19 mouse cellular contexts compared by ENCODE assay signal in the genomic region with DNA sequence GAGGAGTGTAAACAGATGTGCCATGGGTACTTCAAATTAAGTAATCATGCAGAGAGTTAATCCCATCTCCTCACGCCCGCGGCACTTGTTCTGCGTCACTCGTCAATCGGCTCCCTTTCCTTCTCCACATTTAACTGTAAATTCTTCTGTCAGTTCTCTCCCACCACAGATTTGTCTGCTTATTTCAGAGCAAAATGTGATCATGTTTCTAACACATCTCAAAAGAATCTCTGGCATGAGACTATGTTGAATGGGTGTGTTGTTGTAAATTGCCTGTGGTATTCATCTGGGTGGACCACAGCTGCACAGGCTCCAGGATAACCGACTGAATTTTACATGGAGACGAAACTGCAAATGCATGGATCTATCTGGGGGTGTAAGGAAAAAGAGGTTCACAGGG.
A peak's percentile ranks its signal among the peaks of the same experiment; 100 is the strongest.
DNase-seq lines count a peak whose midpoint lies in the region; ATAC-seq and TF ChIP-seq lines count a peak whose summit lies in the region.
"Had no signal": no experiment of that assay in that cellular context is flagged by ENCODE, and none has a peak within 500 bp of the region (broad histone marks: within the 10 kb centered on the region; RNA-seq: fewer than 3 reads in every experiment).

No protein-coding gene starts in this region.

- H3K27ac ChIP-seq in hindbrain, embryonic 14.5 days: peak overlapping the region; percentile 59
- H3K27ac ChIP-seq in hindbrain, postnatal 0 days: no peak overlapping the region
- 0 out of 2 replicates have a peak overlapping the region, but pooled peaks have one; percentile 48 for H3K27ac ChIP-seq in midbrain, embryonic 15.5 days
- H3K27ac ChIP-seq in midbrain, embryonic 16.5 days (ENCODE audit: low read length): no peak overlapping the region
- H3K27ac ChIP-seq in embryonic facial prominence, embryonic 15.5 days (replicated peaks): no peak overlapping the region
- H3K27ac ChIP-seq in forebrain, embryonic 16.5 days (ENCODE audit: low read length): no peak overlapping the region
- H3K27ac ChIP-seq: intestine, embryonic 15.5 days; midbrain, embryonic 10.5 days had no signal

- H3K4me1 ChIP-seq in hindbrain, embryonic 14.5 days (replicated peaks; ENCODE audit: control insufficient read depth, insufficient read depth, low read length): peaks cover 10% of the 10 kb centered on the region
- no peaks in the 10 kb centered on the region for H3K4me1 ChIP-seq in hindbrain, postnatal 0 days (ENCODE audit: insufficient read depth, low read length)
- H3K4me1 ChIP-seq in midbrain, embryonic 15.5 days: peaks cover 11% of the 10 kb centered on the region; the same call in 1 of the 2 replicates
- no peaks in the 10 kb centered on the region for H3K4me1 ChIP-seq in midbrain, embryonic 16.5 days (ENCODE audit: control insufficient read depth, insufficient read depth, low read length)
- H3K4me1 ChIP-seq in embryonic facial prominence, embryonic 15.5 days: 0 out of 2 replicates have a peak, but pooled peaks cover 5% of the 10 kb centered on the region
- 0 out of 2 replicates have a peak, but pooled peaks cover 4% of the 10 kb centered on the region for H3K4me1 ChIP-seq in forebrain, embryonic 16.5 days (replicated peaks; ENCODE audit: control insufficient read depth, insufficient read depth, low read length)
- H3K4me1 ChIP-seq: intestine, embryonic 15.5 days; midbrain, embryonic 10.5 days had no signal

- no peak for ATAC-seq in hindbrain, embryonic 14.5 days (ENCODE audit: low FRiP score)
- no peak for ATAC-seq in hindbrain, postnatal 0 days
- ATAC-seq in midbrain, embryonic 15.5 days (replicated peaks): no peak
- no peak for ATAC-seq in midbrain, embryonic 16.5 days
- peak; percentile 34; the same call in 1 of the 2 replicates for ATAC-seq in embryonic facial prominence, embryonic 15.5 days (ENCODE audit: insufficient number of reproducible peaks, low FRiP score, low TSS enrichment, low read depth)
- ATAC-seq in forebrain, embryonic 16.5 days: no peak
- ATAC-seq: intestine, embryonic 15.5 days; lung, postnatal 0 days had no signal

- no peaks in the 10 kb centered on the region for H3K36me3 ChIP-seq in hindbrain, embryonic 14.5 days (replicated peaks; ENCODE audit: control insufficient read depth, insufficient read depth)
- H3K36me3 ChIP-seq in hindbrain, postnatal 0 days (ENCODE audit: insufficient read depth, low read length): no peaks in the 10 kb centered on the region
- H3K36me3 ChIP-seq in midbrain, embryonic 15.5 days (replicated peaks): no peaks in the 10 kb centered on the region
- H3K36me3 ChIP-seq in midbrain, embryonic 16.5 days (ENCODE audit: control insufficient read depth, insufficient read depth, low read length): no peaks in the 10 kb centered on the region
- no peaks in the 10 kb centered on the region for H3K36me3 ChIP-seq in embryonic facial prominence, embryonic 15.5 days
- no peaks in the 10 kb centered on the region for H3K36me3 ChIP-seq in forebrain, embryonic 16.5 days (ENCODE audit: control insufficient read depth, insufficient read depth)
- H3K36me3 ChIP-seq: hindbrain, embryonic 15.5 days; intestine, embryonic 15.5 days; midbrain, embryonic 10.5 days had no signal

- WGBS in hindbrain, embryonic 14.5 days: 49% methylated on average over 8 of the region's 8 CpGs
- 55% methylated on average over 8 of the region's 8 CpGs for WGBS in hindbrain, postnatal 0 days
- WGBS in midbrain, embryonic 15.5 days: 46% methylated on average over 8 of the region's 8 CpGs
- 51% methylated on average over 8 of the region's 8 CpGs for WGBS in midbrain, embryonic 16.5 days
- WGBS in embryonic facial prominence, embryonic 15.5 days: 35% methylated on average over 8 of the region's 8 CpGs
- WGBS in forebrain, embryonic 16.5 days: 66% methylated on average over 8 of the region's 8 CpGs

- H3K9me3 ChIP-seq in hindbrain, embryonic 14.5 days (ENCODE audit: control insufficient read depth, low read length): no peaks in the 10 kb centered on the region
- no peaks in the 10 kb centered on the region for H3K9me3 ChIP-seq in hindbrain, postnatal 0 days (ENCODE audit: low read length)
- H3K9me3 ChIP-seq in midbrain, embryonic 15.5 days: no peaks in the 10 kb centered on the region
- no peaks in the 10 kb centered on the region for H3K9me3 ChIP-seq in midbrain, embryonic 16.5 days (replicated peaks; ENCODE audit: control insufficient read depth, low read length, poor library complexity, severe bottlenecking)
- no peaks in the 10 kb centered on the region for H3K9me3 ChIP-seq in embryonic facial prominence, embryonic 15.5 days (replicated peaks)
- H3K9me3 ChIP-seq in forebrain, embryonic 16.5 days (ENCODE audit: control insufficient read depth, low read length): no peaks in the 10 kb centered on the region
- H3K9me3 ChIP-seq: hindbrain, embryonic 15.5 days; intestine, embryonic 15.5 days; midbrain, embryonic 10.5 days had no signal

- H3K4me2 ChIP-seq in hindbrain, embryonic 14.5 days (replicated peaks): 0 out of 2 replicates have a peak overlapping the region, but pooled peaks have one; percentile 11
- H3K4me2 ChIP-seq in hindbrain, postnatal 0 days (ENCODE audit: low read depth, low read length): no peak overlapping the region
- no peak overlapping the region for H3K4me2 ChIP-seq in midbrain, embryonic 15.5 days
- no peak overlapping the region for H3K4me2 ChIP-seq in midbrain, embryonic 16.5 days (ENCODE audit: low read length)
- H3K4me2 ChIP-seq in embryonic facial prominence, embryonic 15.5 days (replicated peaks): no peak overlapping the region
- H3K4me2 ChIP-seq in forebrain, embryonic 16.5 days (ENCODE audit: low read length): no peak overlapping the region
- H3K4me2 ChIP-seq: heart, embryonic 11.5 days; hindbrain, embryonic 15.5 days; intestine, embryonic 15.5 days had no signal

- no peak overlapping the region for H3K9ac ChIP-seq in hindbrain, embryonic 14.5 days
- H3K9ac ChIP-seq in hindbrain, postnatal 0 days (replicated peaks; ENCODE audit: low read length): no peak overlapping the region
- H3K9ac ChIP-seq in midbrain, embryonic 15.5 days: no peak overlapping the region
- H3K9ac ChIP-seq in midbrain, embryonic 16.5 days (ENCODE audit: low read depth, low read length): no peak overlapping the region
- H3K9ac ChIP-seq in embryonic facial prominence, embryonic 15.5 days: no peak overlapping the region
- H3K9ac ChIP-seq in forebrain, embryonic 16.5 days (replicated peaks; ENCODE audit: low read depth, low read length): no peak overlapping the region
- H3K9ac ChIP-seq: hindbrain, embryonic 15.5 days; intestine, embryonic 15.5 days had no signal

- no peak overlapping the region for H3K4me3 ChIP-seq in hindbrain, embryonic 14.5 days (replicated peaks; ENCODE audit: low read length)
- H3K4me3 ChIP-seq in hindbrain, postnatal 0 days (ENCODE audit: low read length): no peak overlapping the region
- no peak overlapping the region for H3K4me3 ChIP-seq in midbrain, embryonic 15.5 days
- no peak overlapping the region for H3K4me3 ChIP-seq in midbrain, embryonic 16.5 days (ENCODE audit: low read depth, low read length)
- no peak overlapping the region for H3K4me3 ChIP-seq in embryonic facial prominence, embryonic 15.5 days (replicated peaks)
- H3K4me3 ChIP-seq in forebrain, embryonic 16.5 days (replicated peaks; ENCODE audit: low read length): no peak overlapping the region
- H3K4me3 ChIP-seq: hindbrain, embryonic 15.5 days; intestine, embryonic 15.5 days; midbrain, embryonic 10.5 days had no signal

- DNase-seq in hindbrain, embryonic 14.5 days (ENCODE audit: low spot score): no peak
- no peak for DNase-seq in hindbrain, postnatal 0 days (ENCODE audit: low spot score)
- DNase-seq in retina, embryonic 14.5 days (ENCODE audit: low spot score): peak; percentile 24
- no peak for DNase-seq in lung, postnatal 14 days
- DNase-seq: adrenal gland, postnatal 10 days; cerebellum, adult 9-10 months; kidney, adult 8-10 months; kidney, postnatal 14 days; layer of hippocampus, postnatal 36 days; thymus, postnatal 14 days had no signal

- H3K27me3 ChIP-seq in hindbrain, embryonic 14.5 days (ENCODE audit: control insufficient read depth, insufficient read depth, low read length): no peaks in the 10 kb centered on the region
- H3K27me3 ChIP-seq in hindbrain, postnatal 0 days (ENCODE audit: insufficient read depth, low read length): no peaks in the 10 kb centered on the region
- no peaks in the 10 kb centered on the region for H3K27me3 ChIP-seq in midbrain, embryonic 15.5 days (replicated peaks)
- H3K27me3 ChIP-seq in midbrain, embryonic 16.5 days (ENCODE audit: control insufficient read depth, insufficient read depth, low read depth, low read length): no peaks in the 10 kb centered on the region
- no peaks in the 10 kb centered on the region for H3K27me3 ChIP-seq in embryonic facial prominence, embryonic 15.5 days
- no peaks in the 10 kb centered on the region for H3K27me3 ChIP-seq in forebrain, embryonic 16.5 days (replicated peaks; ENCODE audit: control insufficient read depth, insufficient read depth, low read length)
- H3K27me3 ChIP-seq: hindbrain, embryonic 15.5 days; intestine, embryonic 15.5 days had no signal

- TF ChIP-seq CTCF in hindbrain, postnatal 0 days (IDR thresholded peaks at IDR 0.05; ENCODE audit: low read depth): no peak

Comparison
In these comparisons a context has a peak if more than half of its experiments do, and no peak if none do; other contexts are left out.
1. H3K27ac ChIP-seq: peak in hindbrain, embryonic 14.5 days (single experiment) and midbrain, embryonic 15.5 days (single experiment); none in hindbrain, postnatal 0 days (single experiment), midbrain, embryonic 16.5 days (single experiment), embryonic facial prominence, embryonic 15.5 days (single experiment) and forebrain, embryonic 16.5 days (single experiment).